Mouse (Mus musculus): ENCODE results near the gene Celsr3. TPM values are rescaled to one million over a fixed set of nuclear protein-coding genes. Genes with fewer than 3 reads are reported as not detected.
A peak's percentile ranks its signal among the peaks of the same experiment; 100 is the strongest.

Celsr3 gene
- polyA plus RNA-seq, 1 experiment: 77.1 TPM

GRCm38 (mm10) chr9:108785416-108785815 is 40.7 kb upstream of the Celsr3 start:
- H3K4me1 ChIP-seq (ENCODE audit: control insufficient read depth, insufficient read depth, low read length): peaks cover 16% of the 10 kb centered on the region; the same call in 1 of the 2 replicates
- H3K27ac ChIP-seq (ENCODE audit: insufficient read depth, low read length): no peak overlapping the region
- H3K27me3 ChIP-seq (ENCODE audit: control insufficient read depth, insufficient read depth, low read length): no peaks in the 10 kb centered on the region
- no peak for TF ChIP-seq POLR2A (IDR thresholded peaks at IDR 0.05; ENCODE audit: borderline replicate concordance, insufficient read depth, low read length)
- no peak for TF ChIP-seq CTCF (IDR thresholded peaks at IDR 0.05; ENCODE audit: borderline replicate concordance, insufficient read depth, low read depth, low read length)
- peak in 1 of 2 experiments; percentile 52 for DNase-seq
- peak overlapping the region; percentile 16 for H3K4me3 ChIP-seq (replicated peaks; ENCODE audit: insufficient read depth, low read depth, low read length)

- no peaks in the 10 kb centered on the region for H3K27me3 ChIP-seq (ENCODE audit: control insufficient read depth, insufficient read depth, low read length)
- peaks cover 20% of the 10 kb centered on the region for H3K4me1 ChIP-seq (ENCODE audit: control insufficient read depth, insufficient read depth, low read length)
- no peak for DNase-seq
- no peak overlapping the region for H3K4me3 ChIP-seq (replicated peaks; ENCODE audit: insufficient read depth, low read depth, low read length)
- 40% methylated on average over 1 of the region's 1 CpGs for WGBS
- H3K27ac ChIP-seq (ENCODE audit: insufficient read depth, low read length): no peak overlapping the region
- no peak for TF ChIP-seq CTCF (IDR thresholded peaks at IDR 0.05; ENCODE audit: borderline replicate concordance, insufficient read depth, low read depth, low read length)
- no peak for TF ChIP-seq POLR2A (IDR thresholded peaks at IDR 0.05; ENCODE audit: borderline replicate concordance, insufficient read depth, low read length)
Measured at GRCm38 (mm10) chr9:108786494-108786893, 39.6 kb upstream of the Celsr3 start.

- Histone ChIP-seq H3K4me1 (ENCODE audit: control insufficient read depth, insufficient read depth, low read length) (peaks cover 23% of the 10 kb centered on the region), H3K4me3 (replicated peaks; ENCODE audit: insufficient read depth, low read depth, low read length) (no peak overlapping the region)
- no peak for DNase-seq
Measured at GRCm38 (mm10) chr9:108787080-108787479, 39.0 kb upstream of the Celsr3 start.

GRCm38 (mm10) chr9:108788713-108789112 is 37.4 kb upstream of the Celsr3 start:
- TF ChIP-seq CTCF (IDR thresholded peaks at IDR 0.05; ENCODE audit: borderline replicate concordance, insufficient read depth, low read depth, low read length) (no peak), POLR2A (IDR thresholded peaks at IDR 0.05; ENCODE audit: borderline replicate concordance, insufficient read depth, low read length) (no peak)
- 57% methylated on average over 3 of the region's 3 CpGs for WGBS

More at GRCm38 (mm10) chr9:108787080-108787479, 39.0 kb upstream of the Celsr3 start:
- TF ChIP-seq POLR2A (IDR thresholded peaks at IDR 0.05; ENCODE audit: borderline replicate concordance, insufficient read depth, low read length): no peak
- no peak for TF ChIP-seq CTCF (IDR thresholded peaks at IDR 0.05; ENCODE audit: borderline replicate concordance, insufficient read depth, low read depth, low read length)
- H3K27ac ChIP-seq (ENCODE audit: insufficient read depth, low read length): 0 out of 2 replicates have a peak overlapping the region, but pooled peaks have one; percentile 14
- no peaks in the 10 kb centered on the region for H3K27me3 ChIP-seq (ENCODE audit: control insufficient read depth, insufficient read depth, low read length)
- WGBS: 67% methylated on average over 2 of the region's 2 CpGs

GRCm38 (mm10) chr9:108792307-108792706 is 33.8 kb upstream of the Celsr3 start:
- Histone ChIP-seq H3K27me3 (ENCODE audit: control insufficient read depth, insufficient read depth, low read length) (no peaks in the 10 kb centered on the region), H3K27ac (ENCODE audit: insufficient read depth, low read length) (no peak overlapping the region), H3K4me3 (replicated peaks; ENCODE audit: insufficient read depth, low read depth, low read length) (no peak overlapping the region), H3K4me1 (ENCODE audit: control insufficient read depth, insufficient read depth, low read length) (peaks cover 28% of the 10 kb centered on the region)
- no peak for TF ChIP-seq POLR2A (IDR thresholded peaks at IDR 0.05; ENCODE audit: borderline replicate concordance, insufficient read depth, low read length)
- TF ChIP-seq CTCF (IDR thresholded peaks at IDR 0.05; ENCODE audit: borderline replicate concordance, insufficient read depth, low read depth, low read length): no peak
- no peak for DNase-seq
- 58% methylated on average over 1 of the region's 1 CpGs for WGBS

More at GRCm38 (mm10) chr9:108788713-108789112, 37.4 kb upstream of the Celsr3 start:
- no peak for DNase-seq
- H3K27ac ChIP-seq (ENCODE audit: insufficient read depth, low read length): no peak overlapping the region
- H3K27me3 ChIP-seq (ENCODE audit: control insufficient read depth, insufficient read depth, low read length): no peaks in the 10 kb centered on the region
- peaks cover 24% of the 10 kb centered on the region for H3K4me1 ChIP-seq (ENCODE audit: control insufficient read depth, insufficient read depth, low read length)
- H3K4me3 ChIP-seq (replicated peaks; ENCODE audit: insufficient read depth, low read depth, low read length): no peak overlapping the region

- 33% methylated on average over 3 of the region's 3 CpGs for WGBS
- TF ChIP-seq POLR2A (IDR thresholded peaks at IDR 0.05; ENCODE audit: borderline replicate concordance, insufficient read depth, low read length) (no peak), CTCF (IDR thresholded peaks at IDR 0.05; ENCODE audit: borderline replicate concordance, insufficient read depth, low read depth, low read length) (no peak)
- Histone ChIP-seq H3K4me1 (ENCODE audit: control insufficient read depth, insufficient read depth, low read length) (peaks cover 26% of the 10 kb centered on the region), H3K27me3 (ENCODE audit: control insufficient read depth, insufficient read depth, low read length) (no peaks in the 10 kb centered on the region), H3K4me3 (replicated peaks; ENCODE audit: insufficient read depth, low read depth, low read length) (no peak overlapping the region), H3K27ac (ENCODE audit: insufficient read depth, low read length) (no peak overlapping the region)
- DNase-seq: no peak
Measured at GRCm38 (mm10) chr9:108792730-108793129, 33.4 kb upstream of the Celsr3 start.

GRCm38 (mm10) chr9:108795281-108795680 is 30.8 kb upstream of the Celsr3 start:
- no peak overlapping the region for H3K4me3 ChIP-seq (replicated peaks; ENCODE audit: insufficient read depth, low read depth, low read length)
- no peaks in the 10 kb centered on the region for H3K27me3 ChIP-seq (ENCODE audit: control insufficient read depth, insufficient read depth, low read length)
- peaks cover 22% of the 10 kb centered on the region for H3K4me1 ChIP-seq (ENCODE audit: control insufficient read depth, insufficient read depth, low read length)
- H3K27ac ChIP-seq (ENCODE audit: insufficient read depth, low read length): no peak overlapping the region
- 33% methylated on average over 2 of the region's 2 CpGs for WGBS
- no peak for DNase-seq
- TF ChIP-seq CTCF (IDR thresholded peaks at IDR 0.05; ENCODE audit: borderline replicate concordance, insufficient read depth, low read depth, low read length): no peak
- no peak for TF ChIP-seq POLR2A (IDR thresholded peaks at IDR 0.05; ENCODE audit: borderline replicate concordance, insufficient read depth, low read length)

- H3K4me3 ChIP-seq (replicated peaks; ENCODE audit: insufficient read depth, low read depth, low read length): peak overlapping the region; percentile 21
- TF ChIP-seq CTCF (IDR thresholded peaks at IDR 0.05; ENCODE audit: borderline replicate concordance, insufficient read depth, low read depth, low read length): no peak
- TF ChIP-seq POLR2A (IDR thresholded peaks at IDR 0.05; ENCODE audit: borderline replicate concordance, insufficient read depth, low read length): no peak
- H3K27ac ChIP-seq (ENCODE audit: insufficient read depth, low read length): no peak overlapping the region
- H3K4me1 ChIP-seq (ENCODE audit: control insufficient read depth, insufficient read depth, low read length): peaks cover 22% of the 10 kb centered on the region
- WGBS: 15% methylated on average over 11 of the region's 11 CpGs
- peak in 1 of 2 experiments; percentile 53 for DNase-seq
- no peaks in the 10 kb centered on the region for H3K27me3 ChIP-seq (ENCODE audit: control insufficient read depth, insufficient read depth, low read length)
Measured at GRCm38 (mm10) chr9:108795762-108796161, 30.4 kb upstream of the Celsr3 start.

Data from cerebellum, adult 2 months (tissue).